9 mouse cellular contexts compared by ENCODE assay signal in genomic region chr15:77364026-77364425, GRCm38 (mm10). TPM values are rescaled to one million over a fixed set of nuclear protein-coding genes. Genes with fewer than 3 reads are reported as not detected.
DNase-seq lines count a peak whose midpoint lies in the region; ATAC-seq lines count a peak whose summit lies in the region.
"Had no signal": no experiment of that assay in that cellular context is flagged by ENCODE, and none has a peak within 500 bp of the region (broad histone marks: within the 10 kb centered on the region; RNA-seq: fewer than 3 reads in every experiment).

No protein-coding gene starts in this region.

- H3K9me3 ChIP-seq in neural tube, embryonic 11.5 days (ENCODE audit: control insufficient read depth, low read length), result no peaks in the 10 kb centered on the region
- H3K9me3 ChIP-seq in neural tube, embryonic 15.5 days (replicated peaks), result no peaks in the 10 kb centered on the region
- H3K9me3 ChIP-seq in hindbrain, embryonic 12.5 days (replicated peaks), result no peaks in the 10 kb centered on the region
- H3K9me3 ChIP-seq: megakaryocyte, embryonic 14.5 days had no signal

- H3K4me3 ChIP-seq in neural tube, embryonic 11.5 days (ENCODE audit: low read depth, low read length), result no peak overlapping the region
- H3K4me3 ChIP-seq in neural tube, embryonic 15.5 days (replicated peaks), result no peak overlapping the region
- H3K4me3 ChIP-seq in hindbrain, embryonic 12.5 days, result no peak overlapping the region
- H3K4me3 ChIP-seq: megakaryocyte, embryonic 14.5 days had no signal

- no peaks in the 10 kb centered on the region for H3K36me3 ChIP-seq in neural tube, embryonic 11.5 days (ENCODE audit: control insufficient read depth, insufficient read depth, low read length)
- no peaks in the 10 kb centered on the region for H3K36me3 ChIP-seq in neural tube, embryonic 15.5 days
- H3K36me3 ChIP-seq in hindbrain, embryonic 12.5 days, result no peaks in the 10 kb centered on the region

- no peak overlapping the region for H3K9ac ChIP-seq in neural tube, embryonic 11.5 days (ENCODE audit: low read length)
- no peak overlapping the region for H3K9ac ChIP-seq in neural tube, embryonic 15.5 days (replicated peaks)
- H3K9ac ChIP-seq in hindbrain, embryonic 12.5 days, result 0 out of 2 replicates have a peak overlapping the region, but pooled peaks have one; percentile 18

- peak overlapping the region; percentile 63 for H3K27ac ChIP-seq in neural tube, embryonic 11.5 days (ENCODE audit: low read depth, low read length)
- no peak overlapping the region for H3K27ac ChIP-seq in neural tube, embryonic 15.5 days (replicated peaks)
- peak overlapping the region; percentile 84 for H3K27ac ChIP-seq in hindbrain, embryonic 12.5 days

- no peak for ATAC-seq in neural tube, embryonic 11.5 days (ENCODE audit: insufficient read depth, low FRiP score, low TSS enrichment)
- no peak for ATAC-seq in neural tube, embryonic 15.5 days (ENCODE audit: low FRiP score)
- ATAC-seq in hindbrain, embryonic 12.5 days (ENCODE audit: low FRiP score), result no peak

- peaks cover 27% of the 10 kb centered on the region for H3K4me1 ChIP-seq in neural tube, embryonic 11.5 days (ENCODE audit: control insufficient read depth, insufficient read depth, low read length)
- peaks cover 37% of the 10 kb centered on the region for H3K4me1 ChIP-seq in neural tube, embryonic 15.5 days
- H3K4me1 ChIP-seq in hindbrain, embryonic 12.5 days, result peaks cover 55% of the 10 kb centered on the region

- 75% methylated on average over 3 of the region's 3 CpGs for WGBS in neural tube, embryonic 11.5 days
- WGBS in neural tube, embryonic 15.5 days, result 65% methylated on average over 3 of the region's 3 CpGs
- WGBS in hindbrain, embryonic 12.5 days, result 76% methylated on average over 3 of the region's 3 CpGs

- no peaks in the 10 kb centered on the region for H3K27me3 ChIP-seq in neural tube, embryonic 11.5 days (ENCODE audit: control insufficient read depth, insufficient read depth, low read length)
- H3K27me3 ChIP-seq in neural tube, embryonic 15.5 days (replicated peaks), result no peaks in the 10 kb centered on the region
- no peaks in the 10 kb centered on the region for H3K27me3 ChIP-seq in hindbrain, embryonic 12.5 days

- no peak overlapping the region for H3K4me2 ChIP-seq in neural tube, embryonic 11.5 days (ENCODE audit: low read depth)
- H3K4me2 ChIP-seq in neural tube, embryonic 15.5 days, result no peak overlapping the region
- H3K4me2 ChIP-seq in hindbrain, embryonic 12.5 days (replicated peaks), result 0 out of 2 replicates have a peak overlapping the region, but pooled peaks have one; percentile 3

- DNase-seq in adrenal gland, postnatal 36 days, result peak; percentile 47 to 68
- no peak for DNase-seq in adrenal gland, adult 18-20 months (ENCODE audit: low spot score in 2 of 2)
- no peak for DNase-seq in neural tube, embryonic 11.5 days (ENCODE audit: low spot score)
- peak; percentile 37 to 65 for DNase-seq in right cerebral cortex, postnatal 10 days (ENCODE audit: low spot score in 2 of 2)
- DNase-seq in cerebellum, postnatal 10 days, result no peak
- no peak for DNase-seq in spleen, adult 18-20 months

RNA-seq across cellular contexts. Expression of gene Apol7a, which starts 34.9 kb away (rescaled TPM):
- total RNA-seq in adrenal gland, postnatal 36 days (2021), result not detected
- total RNA-seq in adrenal gland, adult 18-20 months (2021), result under 1 TPM in 1 of 2 experiments, not detected in 1; 0.22 TPM
- polyA plus RNA-seq in neural tube, embryonic 11.5 days (2014; fragmentation: Nextera tagmentation; extraction: Ambion mirVana), result not detected in 2 replicates
- polyA plus RNA-seq in neural tube, embryonic 15.5 days (2015; fragmentation: Nextera tagmentation; extraction: Ambion mirVana), result 0.19 TPM in 1 of 2 replicates, not detected in the other
- polyA plus RNA-seq in hindbrain, embryonic 12.5 days (2016; fragmentation: Nextera tagmentation; extraction: Ambion mirVana), result not detected in 2 replicates

RNA-seq across cellular contexts. Expression of gene Apol9a, which starts 46.9 kb away (rescaled TPM):
- 1 to 10 TPM; 1.7 to 2.0 TPM for total RNA-seq in adrenal gland, postnatal 36 days (2021)
- 1 to 10 TPM in 1 of 2 experiments, under 1 TPM in 1; 0.70 to 2.2 TPM for total RNA-seq in adrenal gland, adult 18-20 months (2021)
- polyA plus RNA-seq in neural tube, embryonic 11.5 days (2014; fragmentation: Nextera tagmentation; extraction: Ambion mirVana), result not detected in 2 replicates
- polyA plus RNA-seq in neural tube, embryonic 15.5 days (2015; fragmentation: Nextera tagmentation; extraction: Ambion mirVana), result 0.28 and 0.37 TPM in 2 replicates
- not detected in 2 replicates for polyA plus RNA-seq in hindbrain, embryonic 12.5 days (2016; fragmentation: Nextera tagmentation; extraction: Ambion mirVana)

RNA-seq across cellular contexts. Expression of gene Rbfox2, which starts 57.2 kb away (rescaled TPM):
- 10 to 100 TPM; 54.4 to 64.7 TPM for total RNA-seq in adrenal gland, postnatal 36 days (2021)
- 10 to 100 TPM; 41.0 to 48.5 TPM for total RNA-seq in adrenal gland, adult 18-20 months (2021)
- polyA plus RNA-seq in neural tube, embryonic 11.5 days (2014; fragmentation: Nextera tagmentation; extraction: Ambion mirVana), result 123 and 125 TPM in 2 replicates
- polyA plus RNA-seq in neural tube, embryonic 15.5 days (2015; fragmentation: Nextera tagmentation; extraction: Ambion mirVana), result 103 and 120 TPM in 2 replicates
- polyA plus RNA-seq in hindbrain, embryonic 12.5 days (2016; fragmentation: Nextera tagmentation; extraction: Ambion mirVana), result 156 and 166 TPM in 2 replicates

Comparison
In these comparisons a context has a peak if more than half of its experiments do, and no peak if none do; other contexts are left out.
1. DNase-seq: peak in adrenal gland, postnatal 36 days (2 of 2) and right cerebral cortex, postnatal 10 days (2 of 2); none in adrenal gland, adult 18-20 months (0 of 2), neural tube, embryonic 11.5 days (single experiment), cerebellum, postnatal 10 days (0 of 2) and spleen, adult 18-20 months (0 of 2).